Mouse (Mus musculus) NIH3T3 (cell line): ENCODE data around the gene Gng10.

ENCODE experiments used
- DNase-seq: peaks from one replicate; pipeline ENCODE4 v3.0.0-alpha.2; 2012; ENCODE audit warnings: low read depth

Gng10 gene

GRCm38 (mm10) chr4:59034918-59035785 is at the start of gene Gng10:
Gng10 (plus strand) TSS chr4:59035088.
- peak; percentile 86 for DNase-seq

- DNase-seq: peak; percentile 91
Observed at GRCm38 (mm10) chr4:58985157-58985648, 49.7 kb upstream of the Gng10 start.

- DNase-seq: peak; percentile 95
Observed at GRCm38 (mm10) chr4:58986540-58987190, 48.2 kb upstream of the Gng10 start, which contains the start of gene Ptgr1. Ptgr1 (minus strand) TSS chr4:58987119.

DNA sequence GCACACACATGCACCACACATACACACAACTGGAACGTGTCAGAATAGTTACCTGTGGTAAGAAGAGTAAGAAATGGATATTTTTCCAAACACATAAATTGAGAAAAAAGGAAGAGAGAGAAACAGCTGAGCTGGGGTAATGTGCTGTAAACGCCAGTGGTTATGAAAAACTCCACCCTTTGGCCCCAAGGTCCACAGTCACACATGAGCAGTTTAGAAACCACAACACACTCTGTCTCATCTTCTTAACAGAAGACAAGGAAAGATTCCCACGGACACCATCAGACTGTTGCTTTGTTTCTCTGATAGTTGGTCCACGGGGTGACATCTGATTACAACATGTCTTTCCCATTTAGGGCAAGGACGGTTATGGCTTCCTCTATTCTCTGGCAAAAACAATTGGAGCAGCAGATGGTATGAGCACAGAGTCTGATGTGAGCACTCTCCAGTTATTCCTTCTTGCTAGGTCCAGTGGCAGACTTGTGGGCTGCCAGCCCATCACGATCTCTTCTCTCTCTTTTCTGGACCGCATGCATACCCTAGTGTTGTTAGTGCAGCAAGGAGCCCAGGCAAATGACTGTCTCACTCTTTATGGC is 45.5 kb upstream of the Gng10 start:
- no peak for DNase-seq

GRCm38 (mm10) chr4:58990609-58991434 is 44.1 kb upstream of the Gng10 start:
- DNase-seq: peak; percentile 25

DNA sequence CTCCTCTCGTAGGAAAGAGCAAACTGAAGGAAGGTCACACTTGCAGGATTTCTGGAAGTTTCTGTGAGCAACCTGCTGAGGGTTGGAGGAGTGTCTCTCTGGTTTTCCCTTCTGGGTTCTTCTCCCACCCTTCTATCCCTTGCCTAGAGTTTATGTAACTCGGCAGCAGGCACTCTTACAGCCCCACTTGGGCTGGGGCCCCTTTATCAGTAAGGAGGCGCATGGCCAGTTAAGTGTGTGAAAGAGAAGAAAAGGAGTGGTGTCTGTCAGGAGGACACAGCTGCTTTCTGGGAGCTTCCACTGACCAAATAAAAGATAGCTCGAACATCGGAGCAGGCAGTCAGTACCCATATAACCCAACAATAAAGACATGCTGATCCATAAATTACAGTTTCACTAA is 42.7 kb upstream of the Gng10 start:
- DNase-seq: no peak

- no peak for DNase-seq
Observed at GRCm38 (mm10) chr4:58994762-58995161, 40.1 kb upstream of the Gng10 start, which contains the start of gene Dnajc25. Dnajc25 (plus strand) TSS chr4:58995062.

- DNase-seq: no peak
Observed at GRCm38 (mm10) chr4:58995251-58995693, 39.6 kb upstream of the Gng10 start.

- no peak for DNase-seq
Observed at GRCm38 (mm10) chr4:58997081-58997480, 37.8 kb upstream of the Gng10 start.

GRCm38 (mm10) chr4:58998688-58999087 is 36.2 kb upstream of the Gng10 start:
- DNase-seq: no peak

DNA sequence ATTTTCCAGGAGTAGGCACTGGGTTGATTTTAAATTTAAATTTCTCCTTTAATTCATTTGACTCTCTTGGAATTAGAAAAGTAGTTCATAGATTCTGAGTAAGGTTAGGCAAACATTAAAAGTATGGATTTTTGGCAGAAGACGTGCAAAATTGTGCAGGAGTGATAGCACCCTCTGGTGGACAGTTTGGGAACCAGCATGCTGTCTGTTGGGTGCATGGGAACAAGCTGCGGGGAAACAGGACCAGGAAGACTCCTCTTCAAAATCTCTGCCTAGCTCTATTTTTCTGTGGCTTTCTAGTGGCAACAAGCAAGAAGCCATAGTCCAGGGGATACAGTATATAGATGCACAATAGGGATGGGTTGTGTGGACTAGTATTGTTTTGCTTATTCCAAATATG is 35.2 kb upstream of the Gng10 start:
- DNase-seq: peak; percentile 95

GRCm38 (mm10) chr4:59000614-59001013 is 34.3 kb upstream of the Gng10 start:
- peak; percentile 70 for DNase-seq

DNA sequence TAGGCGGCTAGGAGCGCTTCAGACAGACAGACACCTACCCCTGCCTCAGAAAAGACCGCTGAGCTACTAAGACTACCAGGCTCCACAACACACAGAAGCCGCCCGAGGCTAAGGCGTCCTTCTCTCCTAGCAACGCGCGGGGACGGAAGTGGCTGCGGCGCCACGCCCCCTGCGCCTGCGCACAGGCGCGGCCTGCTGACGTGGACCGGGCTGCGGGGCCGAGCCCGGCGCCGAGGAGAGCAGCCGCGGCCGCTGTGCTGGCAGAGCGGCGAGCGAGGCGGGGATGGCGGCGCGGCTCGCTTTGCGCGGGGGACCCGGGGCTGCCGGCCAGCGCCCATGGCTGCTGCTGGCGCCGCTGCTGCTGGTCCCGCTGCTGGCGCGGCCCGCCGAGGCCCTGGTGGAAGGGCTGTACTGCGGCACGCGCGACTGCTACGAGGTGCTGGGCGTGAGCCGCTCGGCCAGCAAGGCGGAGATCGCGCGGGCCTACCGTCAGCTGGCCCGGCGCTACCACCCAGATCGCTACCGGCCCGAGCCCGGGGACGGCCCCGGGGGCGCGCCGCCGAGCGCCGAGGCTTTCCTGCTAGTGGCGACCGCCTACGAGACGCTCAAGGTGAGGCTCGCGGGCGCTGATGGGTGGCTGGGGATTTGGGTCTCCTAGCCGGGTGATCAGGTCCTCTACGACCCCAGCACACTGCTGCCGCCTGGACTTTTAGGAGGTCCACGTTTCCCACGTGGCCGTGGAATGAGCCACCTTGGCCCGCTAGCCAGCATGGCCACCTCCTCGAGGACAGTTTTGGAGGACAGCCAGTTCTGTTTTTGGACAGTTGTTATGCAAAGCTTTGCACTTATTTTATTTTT is 31.7 kb upstream of the Gng10 start, which contains the start of gene Gm20503:
Gene Gm20503 (plus strand): TSS at position 263 of the 858 bp plus-strand sequence.
- peak; percentile 97 for DNase-seq

DNA sequence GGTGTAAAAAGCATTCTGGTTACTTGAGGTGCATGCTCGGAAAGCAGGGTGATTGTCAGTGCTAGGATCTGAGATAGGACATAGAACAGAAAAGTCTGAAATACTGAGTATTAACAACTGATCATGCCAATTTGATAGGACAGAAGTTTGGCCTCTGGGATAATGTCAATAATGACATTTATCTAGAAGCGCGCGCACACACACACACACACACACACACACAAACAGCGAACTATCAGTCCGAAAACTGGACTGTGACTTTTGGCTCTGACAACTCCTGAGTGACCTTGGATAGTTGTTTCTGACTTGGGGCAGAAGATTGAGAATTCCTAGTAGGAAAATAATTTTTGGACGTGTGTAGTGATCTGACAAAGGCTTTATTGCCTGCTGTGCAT is 31.1 kb upstream of the Gng10 start:
- no peak for DNase-seq

DNA sequence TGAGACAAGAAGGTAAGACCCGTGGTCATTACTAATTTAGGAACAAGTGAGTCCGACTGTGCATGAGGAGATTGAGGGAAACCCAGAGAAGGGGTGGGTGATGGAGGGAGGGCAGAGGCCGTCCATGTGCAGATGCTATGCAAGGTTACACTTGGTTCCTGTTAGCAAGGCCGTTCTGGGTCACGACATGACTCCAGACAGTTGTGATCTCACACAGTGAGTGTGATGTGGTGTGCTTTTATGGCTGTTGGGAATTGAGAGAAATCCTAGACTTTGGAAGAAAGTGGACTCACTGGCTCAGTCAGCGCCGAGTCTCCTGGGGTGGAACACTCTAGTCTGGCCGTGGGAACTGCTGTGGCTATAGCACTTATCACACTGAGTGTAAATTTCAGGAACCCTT is 28.7 kb upstream of the Gng10 start:
- no peak for DNase-seq

DNA sequence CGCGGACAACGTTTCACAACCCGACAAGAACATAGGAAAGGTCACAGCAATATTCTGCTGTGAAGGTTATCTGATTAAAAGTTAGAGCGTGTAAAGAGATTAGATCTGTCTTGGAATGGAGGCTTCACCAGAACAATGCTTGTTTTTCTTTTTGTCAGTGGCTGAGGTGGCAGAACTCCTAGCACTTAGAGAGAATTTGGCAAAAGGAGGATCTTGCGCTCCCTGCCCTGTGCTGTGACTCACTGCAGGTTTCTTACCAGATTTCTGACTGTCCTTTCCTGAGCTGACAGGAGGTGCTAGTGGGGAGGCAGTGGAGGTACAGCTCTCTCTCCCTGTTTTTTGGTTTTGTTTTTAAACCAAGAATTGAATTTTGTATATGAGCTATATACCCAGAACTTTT is 27.9 kb upstream of the Gng10 start:
- DNase-seq: peak; percentile 52

DNA sequence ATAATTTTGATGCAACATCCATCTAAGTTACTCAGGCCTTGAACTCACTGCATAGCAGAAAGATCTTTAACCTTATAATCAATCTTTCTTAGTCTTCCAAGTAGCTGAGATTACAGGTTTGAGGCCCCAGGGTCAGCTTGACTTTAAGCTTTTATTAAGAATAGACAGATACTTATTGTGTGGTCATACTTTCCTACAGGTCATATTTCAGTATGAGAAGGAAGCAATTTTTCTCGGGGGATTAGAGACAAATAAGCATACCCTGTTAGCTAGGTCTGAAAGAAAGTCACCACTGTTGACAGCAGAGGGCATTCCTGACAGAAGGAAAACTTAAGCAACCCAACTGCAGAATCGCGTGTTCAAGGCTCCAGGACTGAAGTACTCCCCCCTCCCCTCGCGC is 26.9 kb upstream of the Gng10 start:
- DNase-seq: peak; percentile 70

DNA sequence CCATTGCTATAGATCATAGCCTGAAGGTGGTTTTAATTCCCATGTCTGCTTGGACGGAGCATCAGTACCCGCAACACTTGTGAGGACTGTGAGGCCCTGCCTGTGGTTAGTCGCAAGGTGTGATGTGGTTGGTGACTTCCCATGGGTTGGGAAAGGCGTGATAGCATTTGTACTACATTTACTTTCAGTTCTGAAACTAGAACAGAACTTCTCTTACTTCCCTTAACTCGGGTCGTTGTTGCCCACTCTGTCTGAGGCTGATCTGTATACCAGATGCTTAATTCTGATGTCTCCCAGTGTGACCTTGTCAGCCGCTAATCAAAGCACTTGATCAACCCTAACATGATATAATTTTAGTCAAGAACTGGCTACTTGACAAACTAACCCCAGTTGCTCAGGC is 25.7 kb upstream of the Gng10 start:
- DNase-seq: no peak

GRCm38 (mm10) chr4:59009696-59010095 is 25.2 kb upstream of the Gng10 start:
- DNase-seq: no peak

DNA sequence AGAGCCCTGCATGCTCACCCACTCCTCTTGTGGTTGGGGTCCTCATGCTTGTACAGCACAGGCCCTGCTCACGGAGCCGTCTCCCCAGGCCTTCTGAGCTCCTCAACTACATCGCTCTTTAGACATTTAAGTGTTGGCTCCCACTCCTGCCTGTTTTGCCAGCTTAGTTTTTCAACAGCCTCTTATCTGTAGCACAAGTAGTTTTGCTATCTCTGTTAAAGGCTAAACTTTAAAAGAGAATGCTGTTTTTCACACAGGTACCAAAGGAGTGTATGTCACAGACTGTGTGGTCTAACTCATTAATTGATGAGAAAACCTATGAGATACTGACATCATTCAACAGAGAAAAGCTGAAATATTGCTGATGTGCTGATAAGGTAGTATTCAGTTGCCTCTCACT is 23.4 kb upstream of the Gng10 start:
- no peak for DNase-seq

- DNase-seq: no peak
Observed at GRCm38 (mm10) chr4:59015181-59015580, 19.7 kb upstream of the Gng10 start.
